In genomic region chr19:5711218-5711617, GRCm38 (mm10) we compare ENCODE assay signal across 7 mouse cellular contexts. TPM values are rescaled to one million over a fixed set of nuclear protein-coding genes. Genes with fewer than 3 reads are reported as not detected.
DNase-seq lines count a peak whose midpoint lies in the region; ATAC-seq and TF ChIP-seq lines count a peak whose summit lies in the region.

No protein-coding gene starts in this region.

- ATAC-seq in liver, embryonic 11.5 days (replicated peaks; ENCODE audit: low FRiP score): no peak
- no peak for ATAC-seq in liver, embryonic 14.5 days (ENCODE audit: insufficient read depth)

- no peak overlapping the region for H3K4me2 ChIP-seq in liver, embryonic 11.5 days
- no peak overlapping the region for H3K4me2 ChIP-seq in liver, embryonic 14.5 days (ENCODE audit: low read depth)

- no peaks in the 10 kb centered on the region for H3K9me3 ChIP-seq in liver, embryonic 11.5 days (ENCODE audit: control insufficient read depth, low read length)
- H3K9me3 ChIP-seq in liver, embryonic 14.5 days (ENCODE audit: control insufficient read depth, low read length): no peaks in the 10 kb centered on the region

- peaks cover 51% of the 10 kb centered on the region for H3K36me3 ChIP-seq in liver, embryonic 11.5 days (ENCODE audit: control insufficient read depth, insufficient read depth, low read length)
- peaks cover 97% of the 10 kb centered on the region for H3K36me3 ChIP-seq in liver, embryonic 14.5 days (replicated peaks; ENCODE audit: control insufficient read depth, insufficient read depth, low read depth)
- peaks cover 36% of the 10 kb centered on the region for H3K36me3 ChIP-seq in spleen, adult 2 months (ENCODE audit: control insufficient read depth, insufficient read depth, low read length)

- DNase-seq in liver: peak; percentile 76
- DNase-seq in liver, embryonic 11.5 days (ENCODE audit: low spot score): no peak
- DNase-seq in R1 (ENCODE audit: low read depth, low spot score): peak; percentile 82
- peak; percentile 86 for DNase-seq in cerebellum, adult 9-10 months
- peak; percentile 72 to 78 for DNase-seq in heart, postnatal 36 days
- DNase-seq in liver, embryonic 14.5 days (ENCODE audit: low read depth in 3 of 3, low spot score in 3 of 3): no peak
- DNase-seq in spleen, adult 2 months (ENCODE audit: low read depth in 1 of 2, low spot score in 2 of 2): peak in 1 of 2 experiments; percentile 58

- H3K27me3 ChIP-seq in liver, embryonic 11.5 days (replicated peaks; ENCODE audit: control insufficient read depth, insufficient read depth, low read length): no peaks in the 10 kb centered on the region
- no peaks in the 10 kb centered on the region for H3K27me3 ChIP-seq in liver, embryonic 14.5 days (ENCODE audit: control insufficient read depth, insufficient read depth, low read length)
- H3K27me3 ChIP-seq in spleen, adult 2 months (ENCODE audit: control insufficient read depth, insufficient read depth, low read length): no peaks in the 10 kb centered on the region

- TF ChIP-seq POLR2A in spleen, adult 2 months (IDR thresholded peaks at IDR 0.05; ENCODE audit: low read depth, low read length): no peak

- intact Hi-C loops in heart, postnatal 36 days (cut with DNase I): loop anchor here (1.0 to 2.0 kb wide), 3 partner anchors 16 to 68 kb away; no protein-coding TSS in a partner anchor

- no peak overlapping the region for H3K9ac ChIP-seq in liver, embryonic 11.5 days (ENCODE audit: low read depth, low read length)
- no peak overlapping the region for H3K9ac ChIP-seq in liver, embryonic 14.5 days (replicated peaks)

- no peak; the same call in 1 of the 2 replicates for TF ChIP-seq EP300 in liver, embryonic 14.5 days (IDR thresholded peaks at IDR 0.05; ENCODE audit: low read depth)

- TF ChIP-seq CTCF in liver, embryonic 14.5 days (IDR thresholded peaks at IDR 0.05; ENCODE audit: low read depth): peak; percentile 89
- peak; percentile 73; the same call in 1 of the 2 replicates for TF ChIP-seq CTCF in spleen, adult 2 months (IDR thresholded peaks at IDR 0.05; ENCODE audit: extremely low read depth, insufficient read depth, insufficient read length, insufficient replicate concordance)

- WGBS in liver, embryonic 11.5 days: 32% methylated on average over 3 of the region's 3 CpGs
- WGBS in liver, embryonic 14.5 days (ENCODE audit: insufficient replicate concordance): 49% methylated on average over 3 of the region's 3 CpGs
- WGBS in spleen, adult 2 months: 63% methylated on average over 3 of the region's 3 CpGs

- H3K4me1 ChIP-seq in liver, embryonic 11.5 days (replicated peaks; ENCODE audit: control insufficient read depth, insufficient read depth, low read length): peaks cover 18% of the 10 kb centered on the region
- H3K4me1 ChIP-seq in liver, embryonic 14.5 days (replicated peaks; ENCODE audit: control insufficient read depth in 2 of 2, insufficient read depth in 2 of 2, low read length in 1 of 2): peaks cover 16% of the 10 kb centered on the region in 2 experiments
- H3K4me1 ChIP-seq in spleen, adult 2 months (ENCODE audit: control insufficient read depth, insufficient read depth, insufficient read length): peaks cover 17% of the 10 kb centered on the region; the same call in 1 of the 2 replicates

- no peak overlapping the region for H3K27ac ChIP-seq in liver, embryonic 11.5 days (ENCODE audit: low read depth, low read length)
- H3K27ac ChIP-seq in liver, embryonic 14.5 days: no peak overlapping the region
- no peak overlapping the region; the same call in 1 of the 2 replicates for H3K27ac ChIP-seq in spleen, adult 2 months (ENCODE audit: insufficient read depth, low read length)

- no peak overlapping the region for H3K4me3 ChIP-seq in liver, embryonic 11.5 days (ENCODE audit: low read depth, low read length)
- H3K4me3 ChIP-seq in liver, embryonic 14.5 days (ENCODE audit: insufficient read depth in 1 of 2, low read depth in 2 of 2, low read length in 2 of 2): no peak overlapping the region
- no peak overlapping the region for H3K4me3 ChIP-seq in spleen, adult 2 months (ENCODE audit: extremely low read depth, insufficient read depth, insufficient read length)

RNA-seq across cellular contexts. Expression of gene Kcnk7, which starts 7.1 kb away (rescaled TPM):
- 0.14 TPM in 1 of 2 replicates, not detected in the other for polyA plus RNA-seq in liver, embryonic 11.5 days (2014; fragmentation: Nextera tagmentation; extraction: Ambion mirVana)
- not detected for total RNA-seq in heart, postnatal 36 days (2021)
- 0.04 TPM in 1 of 2 replicates, not detected in the other for polyA plus RNA-seq in liver, embryonic 14.5 days (2012; rRNA removed)
- polyA plus RNA-seq in liver, embryonic 14.5 days (2014; fragmentation: Nextera tagmentation; extraction: Ambion mirVana): 0.17 and 0.27 TPM in 2 replicates
- 0.19 and 0.39 TPM in 2 replicates for polyA plus RNA-seq in spleen, adult 2 months (2012; rRNA removed)

RNA-seq across cellular contexts. Expression of gene Ehbp1l1, which starts 14.9 kb away (rescaled TPM):
- 64.9 and 67.1 TPM in 2 replicates for polyA plus RNA-seq in liver, embryonic 11.5 days (2014; fragmentation: Nextera tagmentation; extraction: Ambion mirVana)
- total RNA-seq in heart, postnatal 36 days (2021): 100 to 1,000 TPM; 135 to 136 TPM
- polyA plus RNA-seq in liver, embryonic 14.5 days (2012; rRNA removed): 70.8 and 95.5 TPM in 2 replicates
- polyA plus RNA-seq in liver, embryonic 14.5 days (2014; fragmentation: Nextera tagmentation; extraction: Ambion mirVana): 66.0 and 76.7 TPM in 2 replicates
- 94.6 and 101 TPM in 2 replicates for polyA plus RNA-seq in spleen, adult 2 months (2012; rRNA removed)

RNA-seq across cellular contexts. Expression of gene Fam89b, which starts 18.2 kb away (rescaled TPM):
- 47.5 and 49.8 TPM in 2 replicates for polyA plus RNA-seq in liver, embryonic 11.5 days (2014; fragmentation: Nextera tagmentation; extraction: Ambion mirVana)
- total RNA-seq in heart, postnatal 36 days (2021): 10 to 100 TPM; 29.3 to 32.6 TPM
- polyA plus RNA-seq in liver, embryonic 14.5 days (2012; rRNA removed): 44.0 and 50.9 TPM in 2 replicates
- polyA plus RNA-seq in liver, embryonic 14.5 days (2014; fragmentation: Nextera tagmentation; extraction: Ambion mirVana): 40.6 and 41.0 TPM in 2 replicates
- 124 and 173 TPM in 2 replicates for polyA plus RNA-seq in spleen, adult 2 months (2012; rRNA removed)

RNA-seq across cellular contexts. Expression of gene Pcnx3, which starts 22.5 kb away (rescaled TPM):
- polyA plus RNA-seq in liver, embryonic 11.5 days (2014; fragmentation: Nextera tagmentation; extraction: Ambion mirVana): 22.5 and 25.0 TPM in 2 replicates
- 10 to 100 TPM; 15.7 to 16.8 TPM for total RNA-seq in heart, postnatal 36 days (2021)
- polyA plus RNA-seq in liver, embryonic 14.5 days (2012; rRNA removed): 19.8 and 25.9 TPM in 2 replicates
- polyA plus RNA-seq in liver, embryonic 14.5 days (2014; fragmentation: Nextera tagmentation; extraction: Ambion mirVana): 9.1 and 9.8 TPM in 2 replicates
- polyA plus RNA-seq in spleen, adult 2 months (2012; rRNA removed): 195 and 236 TPM in 2 replicates

RNA-seq across cellular contexts. Expression of gene Map3k11, which starts 22.7 kb away (rescaled TPM):
- 27.4 and 28.1 TPM in 2 replicates for polyA plus RNA-seq in liver, embryonic 11.5 days (2014; fragmentation: Nextera tagmentation; extraction: Ambion mirVana)
- total RNA-seq in heart, postnatal 36 days (2021): 10 to 100 TPM; 26.0 to 29.5 TPM
- polyA plus RNA-seq in liver, embryonic 14.5 days (2012; rRNA removed): 13.7 and 14.5 TPM in 2 replicates
- polyA plus RNA-seq in liver, embryonic 14.5 days (2014; fragmentation: Nextera tagmentation; extraction: Ambion mirVana): 9.1 and 10.8 TPM in 2 replicates
- 73.4 and 88.7 TPM in 2 replicates for polyA plus RNA-seq in spleen, adult 2 months (2012; rRNA removed)

Comparison
In these comparisons a context has a peak if more than half of its experiments do, and no peak if none do; other contexts are left out.
1. DNase-seq: peak in liver (single experiment), R1 (single experiment), cerebellum, adult 9-10 months (single experiment) and heart, postnatal 36 days (2 of 2); none in liver, embryonic 11.5 days (single experiment) and liver, embryonic 14.5 days (0 of 3).